Mouse (Mus musculus) myocyte (in vitro differentiated cells): ENCODE measurements at regions not wholly inside any gene's neighbourhood (a gene's known extent, or its start where the extent isn't known, plus 50 kb on each side); places are given as distances from the start of the nearest gene placed in this dataset.

Experiments used
- H3K27me3 ChIP-seq: one replicate; pipeline ENCODE4 v1.6.1; 2011; ENCODE audit not compliant: control insufficient read depth, insufficient read depth, insufficient read length
- H3K36me3 ChIP-seq: one replicate; pipeline ENCODE4 v1.6.1; 2011; ENCODE audit not compliant: control insufficient read depth, insufficient read depth
- H3K4me2 ChIP-seq: one replicate; pipeline ENCODE4 v1.6.1; 2011; ENCODE audit warnings: low read depth, control low read depth
- H3K4me3 ChIP-seq: one replicate; pipeline ENCODE4 v1.5.1; 2011; ENCODE audit warnings: mild to moderate bottlenecking, control low read depth, moderate library complexity
- H3K79me2 ChIP-seq: one replicate; pipeline ENCODE4 v1.6.1; 2011; ENCODE audit not compliant: control insufficient read depth, insufficient read depth
- H3ac ChIP-seq: one replicate; pipeline ENCODE4 v1.6.1; 2011; ENCODE audit not compliant: control insufficient read depth, insufficient read length
- CEBPB ChIP-seq: IDR thresholded peaks from 2 replicates; pipeline ENCODE4 v1.6.1; 2011; ENCODE audit warnings: mild to moderate bottlenecking, moderate library complexity; ENCODE audit not compliant: poor library complexity, insufficient read depth, severe bottlenecking
- E2F4 ChIP-seq: IDR thresholded peaks from one replicate; pipeline ENCODE4 v1.6.1; 2011; ENCODE audit warnings: mild to moderate bottlenecking, control low read depth, moderate library complexity; ENCODE audit not compliant: insufficient read depth
- MAX ChIP-seq: IDR thresholded peaks from one replicate; pipeline ENCODE4 v1.6.1; 2011; ENCODE audit warnings: low read depth, mild to moderate bottlenecking, control low read depth
- MYOD1 ChIP-seq, 3 experiments: IDR thresholded peaks; one replicate each; pipeline ENCODE4 v1.6.1; 2011; ENCODE audit warnings: control low read depth in 2 of 3, low read depth in 2 of 3, mild to moderate bottlenecking in 2 of 3, moderate library complexity in 1 of 3; ENCODE audit not compliant: insufficient read length in 2 of 3, control insufficient read depth in 1 of 3
- MYOG ChIP-seq, 3 experiments: IDR thresholded peaks; one replicate each; pipeline ENCODE4 v1.6.1; 2011; ENCODE audit warnings: control low read depth in 2 of 3, low read depth in 2 of 3, mild to moderate bottlenecking in 2 of 3; ENCODE audit not compliant: insufficient read length in 2 of 3, control insufficient read depth in 1 of 3, insufficient read depth in 1 of 3
- POLR2A ChIP-seq: IDR thresholded peaks from one replicate; pipeline ENCODE4 v1.6.1; 2011; ENCODE audit warnings: low read depth, mild to moderate bottlenecking, control low read depth, moderate library complexity; ENCODE audit not compliant: insufficient read length
- POLR2AphosphoS2 ChIP-seq: IDR thresholded peaks from one replicate; pipeline ENCODE4 v1.6.1; 2011; ENCODE audit warnings: low read depth, control low read depth; ENCODE audit not compliant: insufficient read length
- REST ChIP-seq: IDR thresholded peaks from one replicate; pipeline ENCODE4 v1.6.1; 2011; ENCODE audit warnings: mild to moderate bottlenecking, control low read depth, moderate library complexity; ENCODE audit not compliant: insufficient read depth, insufficient read length
- SRF ChIP-seq: IDR thresholded peaks from one replicate; pipeline ENCODE4 v1.6.1; 2011; ENCODE audit warnings: low read depth; ENCODE audit not compliant: control insufficient read depth, insufficient read length
- TCF12 ChIP-seq: IDR thresholded peaks from one replicate; pipeline ENCODE4 v1.6.1; 2011; ENCODE audit warnings: mild to moderate bottlenecking, control low read depth; ENCODE audit not compliant: poor library complexity, insufficient read depth, severe bottlenecking
- TCF3 ChIP-seq: IDR thresholded peaks from one replicate; pipeline ENCODE4 v1.6.1; 2011; ENCODE audit warnings: low read depth, control low read depth; ENCODE audit not compliant: insufficient read length
- USF1 ChIP-seq: IDR thresholded peaks from one replicate; pipeline ENCODE4 v1.6.1; 2011; ENCODE audit warnings: low read depth, mild to moderate bottlenecking, control low read depth, moderate library complexity

GRCm38 (mm10) chr12:63598905-63599304, 875.6 kb downstream of the Fscb start:
- TF ChIP-seq POLR2AphosphoS2 (no peak), SRF (no peak), POLR2A (no peak), MYOD1 (IDR thresholded peaks at IDR 0.05; ENCODE audit: control insufficient read depth in 1 of 3, insufficient read length in 2 of 3, low read depth in 2 of 3) (no peak), REST (no peak), TCF12 (no peak)
- Histone ChIP-seq H3K79me2 (no peaks in the 10 kb centered on the region), H3K36me3 (no peaks in the 10 kb centered on the region), H3ac (no peak overlapping the region), H3K4me2 (no peak overlapping the region), H3K27me3 (no peaks in the 10 kb centered on the region), H3K4me3 (no peak overlapping the region)

- Histone ChIP-seq H3K79me2 (no peaks in the 10 kb centered on the region), H3K4me2 (no peak overlapping the region), H3ac (no peak overlapping the region), H3K27me3 (no peaks in the 10 kb centered on the region), H3K4me3 (no peak overlapping the region), H3K36me3 (no peaks in the 10 kb centered on the region)
- no peak for TF ChIP-seq USF1
- TF ChIP-seq CEBPB = no peak
- TF ChIP-seq POLR2AphosphoS2 = no peak
- TF ChIP-seq REST = no peak
- TF ChIP-seq MYOD1 (IDR thresholded peaks at IDR 0.05; ENCODE audit: control insufficient read depth in 1 of 3, insufficient read length in 2 of 3, low read depth in 2 of 3) = no peak
- TF ChIP-seq SRF = no peak
- TF ChIP-seq POLR2A = no peak
- no peak for TF ChIP-seq MAX
- no peak for TF ChIP-seq MYOG (IDR thresholded peaks at IDR 0.05; ENCODE audit: control insufficient read depth in 1 of 3, insufficient read depth in 1 of 3, insufficient read length in 2 of 3, low read depth in 2 of 3)
- no peak for TF ChIP-seq E2F4
- no peak for TF ChIP-seq TCF3
- no peak for TF ChIP-seq TCF12
Measured at GRCm38 (mm10) chr12:63554672-63555071, 919.8 kb downstream of the Fscb start.

GRCm38 (mm10) chr12:63552831-63553230, 921.7 kb downstream of the Fscb start:
- H3K36me3 ChIP-seq = no peaks in the 10 kb centered on the region
- no peaks in the 10 kb centered on the region for H3K79me2 ChIP-seq
- H3K4me2 ChIP-seq = peak overlapping the region; percentile 54
- no peaks in the 10 kb centered on the region for H3K27me3 ChIP-seq
- H3ac ChIP-seq = no peak overlapping the region
- peak overlapping the region; percentile 4 for H3K4me3 ChIP-seq
- TF ChIP-seq MYOD1 (IDR thresholded peaks at IDR 0.05; ENCODE audit: control insufficient read depth in 1 of 3, insufficient read length in 2 of 3, low read depth in 2 of 3) (no peak), MAX (no peak), POLR2AphosphoS2 (no peak), SRF (no peak), REST (no peak), TCF12 (no peak), MYOG (IDR thresholded peaks at IDR 0.05; ENCODE audit: control insufficient read depth in 1 of 3, insufficient read depth in 1 of 3, insufficient read length in 2 of 3, low read depth in 2 of 3) (no peak), TCF3 (no peak), USF1 (no peak), POLR2A (no peak), CEBPB (no peak), E2F4 (no peak)

GRCm38 (mm10) chr12:63534084-63534483, 940.4 kb downstream of the Fscb start:
- TF ChIP-seq MYOD1 (IDR thresholded peaks at IDR 0.05; ENCODE audit: control insufficient read depth in 1 of 3, insufficient read length in 2 of 3, low read depth in 2 of 3) (no peak), REST (no peak), USF1 (no peak), TCF12 (no peak), E2F4 (no peak), MYOG (IDR thresholded peaks at IDR 0.05; ENCODE audit: control insufficient read depth in 1 of 3, insufficient read depth in 1 of 3, insufficient read length in 2 of 3, low read depth in 2 of 3) (no peak), POLR2AphosphoS2 (no peak), POLR2A (no peak), SRF (no peak), CEBPB (no peak), MAX (no peak), TCF3 (no peak)
- Histone ChIP-seq H3K4me2 (no peak overlapping the region), H3K36me3 (no peaks in the 10 kb centered on the region), H3ac (no peak overlapping the region), H3K4me3 (no peak overlapping the region), H3K79me2 (no peaks in the 10 kb centered on the region), H3K27me3 (no peaks in the 10 kb centered on the region)

- no peak for TF ChIP-seq E2F4
- TF ChIP-seq MYOG (IDR thresholded peaks at IDR 0.05; ENCODE audit: control insufficient read depth in 1 of 3, insufficient read depth in 1 of 3, insufficient read length in 2 of 3, low read depth in 2 of 3) = no peak
- no peak for TF ChIP-seq MAX
- TF ChIP-seq SRF = no peak
- TF ChIP-seq TCF12 = no peak
- TF ChIP-seq POLR2AphosphoS2 = no peak
- TF ChIP-seq REST = no peak
- TF ChIP-seq MYOD1 (IDR thresholded peaks at IDR 0.05; ENCODE audit: control insufficient read depth in 1 of 3, insufficient read length in 2 of 3, low read depth in 2 of 3) = no peak
- TF ChIP-seq POLR2A = no peak
- no peak for TF ChIP-seq USF1
- no peak overlapping the region for H3ac ChIP-seq
- H3K79me2 ChIP-seq = no peaks in the 10 kb centered on the region
- H3K4me3 ChIP-seq = no peak overlapping the region
- H3K36me3 ChIP-seq = no peaks in the 10 kb centered on the region
- H3K27me3 ChIP-seq = no peaks in the 10 kb centered on the region
- no peak overlapping the region for H3K4me2 ChIP-seq
Measured at GRCm38 (mm10) chr12:63503774-63504173, 970.7 kb downstream of the Fscb start.
